Mouse (Mus musculus): ENCODE results near the gene Gins2. TPM values are rescaled to one million over a fixed set of nuclear protein-coding genes. Genes with fewer than 3 reads are reported as not detected.

The Gins2 gene
- polyA plus RNA-seq, 1 experiment, result 11.2 TPM

GRCm38 (mm10) chr8:120547562-120547961, 41.5 kb downstream of the Gins2 start:
- Histone ChIP-seq H3K79me2 (ENCODE audit: control insufficient read depth, insufficient read depth) (peaks cover 23% of the 10 kb centered on the region), H3K4me3 (no peak overlapping the region), H3K27me3 (ENCODE audit: control insufficient read depth, insufficient read depth, insufficient read length) (no peaks in the 10 kb centered on the region), H3K36me3 (ENCODE audit: control insufficient read depth, insufficient read depth) (no peaks in the 10 kb centered on the region), H3K4me2 (ENCODE audit: low read depth) (no peak overlapping the region), H3ac (ENCODE audit: control insufficient read depth, insufficient read length) (no peak overlapping the region)
- TF ChIP-seq TCF3 (IDR thresholded peaks at IDR 0.05; ENCODE audit: insufficient read length, low read depth) (no peak), MYOG (IDR thresholded peaks at IDR 0.05; ENCODE audit: control insufficient read depth in 1 of 3, insufficient read depth in 1 of 3, insufficient read length in 2 of 3, low read depth in 2 of 3) (no peak), MYOD1 (IDR thresholded peaks at IDR 0.05; ENCODE audit: control insufficient read depth in 1 of 3, insufficient read length in 2 of 3, low read depth in 2 of 3) (no peak), E2F4 (IDR thresholded peaks at IDR 0.05; ENCODE audit: insufficient read depth) (no peak), POLR2A (IDR thresholded peaks at IDR 0.05; ENCODE audit: insufficient read length, low read depth) (no peak)

- no peaks in the 10 kb centered on the region for H3K27me3 ChIP-seq (ENCODE audit: control insufficient read depth, insufficient read depth, insufficient read length)
- H3K4me3 ChIP-seq, result no peak overlapping the region
- peaks cover 32% of the 10 kb centered on the region for H3K79me2 ChIP-seq (ENCODE audit: control insufficient read depth, insufficient read depth)
- no peak overlapping the region for H3ac ChIP-seq (ENCODE audit: control insufficient read depth, insufficient read length)
- TF ChIP-seq MYOD1 (IDR thresholded peaks at IDR 0.05; ENCODE audit: control insufficient read depth in 1 of 3, insufficient read length in 2 of 3, low read depth in 2 of 3) (no peak), POLR2A (IDR thresholded peaks at IDR 0.05; ENCODE audit: insufficient read length, low read depth) (no peak), MAX (IDR thresholded peaks at IDR 0.05; ENCODE audit: low read depth) (no peak), MYOG (IDR thresholded peaks at IDR 0.05; ENCODE audit: control insufficient read depth in 1 of 3, insufficient read depth in 1 of 3, insufficient read length in 2 of 3, low read depth in 2 of 3) (no peak), SRF (IDR thresholded peaks at IDR 0.05; ENCODE audit: control insufficient read depth, insufficient read length, low read depth) (no peak), POLR2AphosphoS2 (IDR thresholded peaks at IDR 0.05; ENCODE audit: insufficient read length, low read depth) (no peak), REST (IDR thresholded peaks at IDR 0.05; ENCODE audit: insufficient read depth, insufficient read length) (no peak), TCF12 (IDR thresholded peaks at IDR 0.05; ENCODE audit: insufficient read depth, poor library complexity, severe bottlenecking) (no peak), E2F4 (IDR thresholded peaks at IDR 0.05; ENCODE audit: insufficient read depth) (no peak), TCF3 (IDR thresholded peaks at IDR 0.05; ENCODE audit: insufficient read length, low read depth) (no peak), USF1 (IDR thresholded peaks at IDR 0.05; ENCODE audit: low read depth) (no peak), CEBPB (IDR thresholded peaks at IDR 0.05; ENCODE audit: insufficient read depth, poor library complexity, severe bottlenecking) (no peak)
- peak overlapping the region; percentile 2 for H3K4me2 ChIP-seq (ENCODE audit: low read depth)
- no peaks in the 10 kb centered on the region for H3K36me3 ChIP-seq (ENCODE audit: control insufficient read depth, insufficient read depth)
Observed at GRCm38 (mm10) chr8:120544155-120544554, 44.9 kb downstream of the Gins2 start.

GRCm38 (mm10) chr8:120543416-120544055, 45.6 kb downstream of the Gins2 start:
- H3K36me3 ChIP-seq (ENCODE audit: control insufficient read depth, insufficient read depth), result no peaks in the 10 kb centered on the region

GRCm38 (mm10) chr8:120542995-120543394, 46.1 kb downstream of the Gins2 start:
- Histone ChIP-seq H3K4me2 (ENCODE audit: low read depth) (no peak overlapping the region), H3K27me3 (ENCODE audit: control insufficient read depth, insufficient read depth, insufficient read length) (no peaks in the 10 kb centered on the region), H3K4me3 (no peak overlapping the region), H3ac (ENCODE audit: control insufficient read depth, insufficient read length) (no peak overlapping the region), H3K79me2 (ENCODE audit: control insufficient read depth, insufficient read depth) (peaks cover 32% of the 10 kb centered on the region), H3K36me3 (ENCODE audit: control insufficient read depth, insufficient read depth) (no peaks in the 10 kb centered on the region)
- TF ChIP-seq REST (IDR thresholded peaks at IDR 0.05; ENCODE audit: insufficient read depth, insufficient read length), result no peak
- no peak for TF ChIP-seq TCF3 (IDR thresholded peaks at IDR 0.05; ENCODE audit: insufficient read length, low read depth)
- no peak for TF ChIP-seq POLR2AphosphoS2 (IDR thresholded peaks at IDR 0.05; ENCODE audit: insufficient read length, low read depth)
- TF ChIP-seq SRF (IDR thresholded peaks at IDR 0.05; ENCODE audit: control insufficient read depth, insufficient read length, low read depth), result no peak
- no peak for TF ChIP-seq CEBPB (IDR thresholded peaks at IDR 0.05; ENCODE audit: insufficient read depth, poor library complexity, severe bottlenecking)
- no peak for TF ChIP-seq MYOD1 (IDR thresholded peaks at IDR 0.05; ENCODE audit: control insufficient read depth in 1 of 3, insufficient read length in 2 of 3, low read depth in 2 of 3)
- no peak for TF ChIP-seq MYOG (IDR thresholded peaks at IDR 0.05; ENCODE audit: control insufficient read depth in 1 of 3, insufficient read depth in 1 of 3, insufficient read length in 2 of 3, low read depth in 2 of 3)
- no peak for TF ChIP-seq MAX (IDR thresholded peaks at IDR 0.05; ENCODE audit: low read depth)
- TF ChIP-seq E2F4 (IDR thresholded peaks at IDR 0.05; ENCODE audit: insufficient read depth), result no peak
- no peak for TF ChIP-seq USF1 (IDR thresholded peaks at IDR 0.05; ENCODE audit: low read depth)
- no peak for TF ChIP-seq TCF12 (IDR thresholded peaks at IDR 0.05; ENCODE audit: insufficient read depth, poor library complexity, severe bottlenecking)
- TF ChIP-seq POLR2A (IDR thresholded peaks at IDR 0.05; ENCODE audit: insufficient read length, low read depth), result no peak

More at GRCm38 (mm10) chr8:120543416-120544055, 45.6 kb downstream of the Gins2 start:
- no peak overlapping the region for H3ac ChIP-seq (ENCODE audit: control insufficient read depth, insufficient read length)
- peak overlapping the region; percentile 2 for H3K4me2 ChIP-seq (ENCODE audit: low read depth)
- peak in 1 of 3 experiments; percentile 14 for TF ChIP-seq MYOD1 (IDR thresholded peaks at IDR 0.05; ENCODE audit: control insufficient read depth in 1 of 3, insufficient read length in 2 of 3, low read depth in 2 of 3)
- no peak for TF ChIP-seq POLR2AphosphoS2 (IDR thresholded peaks at IDR 0.05; ENCODE audit: insufficient read length, low read depth)
- no peak for TF ChIP-seq MAX (IDR thresholded peaks at IDR 0.05; ENCODE audit: low read depth)
- H3K27me3 ChIP-seq (ENCODE audit: control insufficient read depth, insufficient read depth, insufficient read length), result no peaks in the 10 kb centered on the region
- H3K79me2 ChIP-seq (ENCODE audit: control insufficient read depth, insufficient read depth), result peaks cover 32% of the 10 kb centered on the region
- no peak overlapping the region for H3K4me3 ChIP-seq
